Mouse (Mus musculus) neural tube, embryonic 15.5 days (tissue): Measurements from ENCODE around the gene Srgn. TPM values are rescaled to one million over a fixed set of nuclear protein-coding genes. Genes with fewer than 3 reads are reported as not detected.

Experiments used
- ATAC-seq: fragments of 200-750 bp; cut with Nextera tagmentation; 2 replicates; pipeline ENCODE4 v1.8.0; 2017; ENCODE audit warnings: mild to moderate bottlenecking, moderate TSS enrichment, moderate library complexity; ENCODE audit not compliant: low FRiP score
- H3K27ac ChIP-seq: fragments of 300-500 bp; sonication (generic); replicated peaks from 2 replicates; pipeline ENCODE4 v1.5.1; 2015; ENCODE audit warnings: mild to moderate bottlenecking, inconsistent platforms
- H3K27me3 ChIP-seq: fragments of 300-500 bp; sonication (generic); replicated peaks from 2 replicates; pipeline ENCODE4 v1.6.1; 2015; ENCODE audit warnings: inconsistent platforms
- H3K36me3 ChIP-seq: fragments of 300-500 bp; sonication (generic); 2 replicates; pipeline ENCODE4 v1.6.1; 2015; ENCODE audit warnings: inconsistent platforms
- H3K4me1 ChIP-seq: fragments of 300-500 bp; sonication (generic); 2 replicates; pipeline ENCODE4 v1.6.1; 2015; ENCODE audit warnings: inconsistent platforms
- H3K4me2 ChIP-seq: fragments of 300-500 bp; sonication (generic); 2 replicates; pipeline ENCODE4 v1.6.1; 2015; ENCODE audit warnings: inconsistent platforms, mild to moderate bottlenecking, moderate library complexity
- H3K4me3 ChIP-seq: fragments of 300-500 bp; sonication (generic); replicated peaks from 2 replicates; pipeline ENCODE4 v1.5.1; 2015; ENCODE audit warnings: mild to moderate bottlenecking, inconsistent platforms
- H3K9ac ChIP-seq: fragments of 300-500 bp; sonication (generic); replicated peaks from 2 replicates; pipeline ENCODE4 v1.6.1; 2015; ENCODE audit warnings: mild to moderate bottlenecking, inconsistent platforms
- H3K9me3 ChIP-seq: fragments of 300-500 bp; sonication (generic); replicated peaks from 2 replicates; pipeline ENCODE4 v1.6.1; 2016; ENCODE audit warnings: inconsistent platforms
- WGBS: fragments of 180-500 bp; shearing (Covaris S2); methylation state at CpG from one replicate; pipeline ENCODE4 v1.1.7; 2015; ENCODE audit warnings: mixed read lengths; 5-methylcytosine and 5-hydroxymethylcytosine counted together
- polyA plus RNA-seq: library from polyadenylated mRNA; unstranded; fragments of >200 nt; fragmentation: Nextera tagmentation; extraction: Ambion mirVana; gene quantifications from 2 replicates; pipeline ENCODE4 v1.2.1, GENCODE M21; 2015

Gene Srgn
- polyA plus RNA-seq, 1 experiment from 2014 or later, result 10.1 TPM

DNA sequence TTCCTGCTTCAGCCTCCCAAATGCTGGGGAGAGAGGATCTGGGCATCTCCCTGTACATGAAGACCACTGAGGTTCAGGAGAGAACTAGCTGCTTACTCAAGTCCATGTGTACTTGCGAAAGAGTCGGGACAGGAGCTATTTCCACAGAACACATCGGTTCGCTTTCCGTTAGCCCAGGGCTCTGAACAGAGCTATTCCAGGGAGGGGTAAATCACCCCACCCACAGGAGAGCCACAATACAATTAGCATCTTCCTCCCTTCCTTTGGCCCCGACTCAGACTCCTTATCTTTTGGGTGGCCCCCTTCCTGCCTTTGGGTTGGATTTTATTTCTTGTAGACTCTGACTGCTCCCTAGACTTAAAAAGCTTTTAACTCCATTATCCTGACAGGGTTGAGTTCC lies 9.7 kb downstream of the Srgn start:
- H3K27me3 ChIP-seq, result no peaks in the 10 kb centered on the region
- H3K4me2 ChIP-seq, result no peak overlapping the region
- H3K9me3 ChIP-seq, result no peaks in the 10 kb centered on the region
- H3K27ac ChIP-seq, result no peak overlapping the region
- WGBS, result 94% methylated on average over 6 of the region's 6 CpGs
- H3K9ac ChIP-seq, result no peak overlapping the region
- H3K4me1 ChIP-seq, result no peaks in the 10 kb centered on the region
- ATAC-seq, result no peak
- no peaks in the 10 kb centered on the region for H3K36me3 ChIP-seq
- no peak overlapping the region for H3K4me3 ChIP-seq

GRCm38 (mm10) chr10:62512855-62513254 lies 14.4 kb downstream of the Srgn start:
- H3K4me2 ChIP-seq, result no peak overlapping the region
- peaks cover 5% of the 10 kb centered on the region; the same call in 1 of the 2 replicates for H3K4me1 ChIP-seq
- WGBS, result 93% methylated on average over 4 of the region's 4 CpGs
- no peak for ATAC-seq
- no peak overlapping the region for H3K4me3 ChIP-seq
- H3K9ac ChIP-seq, result no peak overlapping the region
- no peaks in the 10 kb centered on the region for H3K36me3 ChIP-seq
- H3K27me3 ChIP-seq, result peaks cover 9% of the 10 kb centered on the region; the same call in 1 of the 2 replicates
- H3K9me3 ChIP-seq, result no peaks in the 10 kb centered on the region
- H3K27ac ChIP-seq, result no peak overlapping the region

DNA sequence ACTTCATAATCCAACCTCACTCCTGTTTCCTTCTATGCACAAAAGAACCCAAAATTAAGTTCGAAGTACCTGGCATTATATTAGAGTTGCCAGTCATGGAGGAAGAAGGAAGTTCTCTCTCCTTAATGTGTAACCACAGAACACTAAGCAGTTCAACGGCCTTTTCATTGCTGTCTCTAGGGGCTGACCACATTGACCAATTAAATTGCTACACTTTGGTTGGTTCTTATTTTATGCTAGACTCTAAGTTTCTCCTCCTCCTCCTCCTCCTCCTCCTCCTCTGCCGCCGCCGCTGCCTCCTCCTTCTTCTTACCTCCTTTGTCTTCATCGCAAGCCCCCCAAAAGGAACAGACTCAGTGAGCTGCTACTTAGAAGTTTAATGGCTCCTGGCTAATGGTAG lies 15.7 kb downstream of the Srgn start:
- H3K36me3 ChIP-seq, result no peaks in the 10 kb centered on the region

DNA sequence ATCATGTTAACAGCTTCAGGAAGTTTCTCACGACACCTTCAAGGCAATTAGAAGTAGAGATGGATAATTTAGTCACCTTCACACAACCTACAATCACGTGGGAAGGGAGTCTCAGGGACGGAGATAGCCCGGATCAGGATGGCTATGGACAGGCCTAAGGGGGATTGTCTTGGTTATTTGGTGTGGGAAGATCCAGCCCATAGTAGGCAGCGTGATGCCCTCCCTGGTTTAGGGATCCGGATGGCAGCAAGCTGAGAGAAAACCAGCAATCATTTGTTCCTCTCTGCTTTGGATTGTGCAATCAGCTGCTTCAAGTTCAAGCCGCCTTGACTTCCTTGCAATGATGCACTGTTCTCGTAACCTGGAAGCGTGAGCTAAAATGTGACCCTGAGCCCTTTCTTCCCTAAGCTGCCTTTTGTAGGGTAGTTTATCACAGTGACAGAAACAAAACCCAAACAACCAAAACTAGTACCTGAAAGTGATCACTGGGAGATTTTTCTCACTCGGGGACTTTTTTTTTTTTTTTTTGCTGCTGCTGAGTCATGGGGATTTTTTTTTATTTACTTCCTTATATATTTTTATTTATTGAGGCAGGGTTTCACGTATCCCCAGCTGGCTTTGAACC lies 18.1 kb downstream of the Srgn start:
- H3K4me3 ChIP-seq, result no peak overlapping the region
- H3K4me2 ChIP-seq, result no peak overlapping the region
- no peak overlapping the region for H3K27ac ChIP-seq
- no peak overlapping the region for H3K9ac ChIP-seq
- H3K4me1 ChIP-seq, result peaks cover 5% of the 10 kb centered on the region; the same call in 1 of the 2 replicates
- H3K9me3 ChIP-seq, result no peaks in the 10 kb centered on the region
- WGBS, result 70% methylated on average over 11 of the region's 11 CpGs
- H3K36me3 ChIP-seq, result no peaks in the 10 kb centered on the region
- ATAC-seq, result no peak
- H3K27me3 ChIP-seq, result peaks cover 15% of the 10 kb centered on the region

More for the DNA sequence above, 15.7 kb downstream of the Srgn start:
- Histone ChIP-seq H3K9ac (no peak overlapping the region), H3K4me1 (peaks cover 5% of the 10 kb centered on the region; the same call in 1 of the 2 replicates), H3K4me3 (no peak overlapping the region), H3K9me3 (no peaks in the 10 kb centered on the region), H3K27ac (no peak overlapping the region), H3K4me2 (no peak overlapping the region), H3K27me3 (peaks cover 12% of the 10 kb centered on the region)
- ATAC-seq, result no peak
- WGBS, result 61% methylated on average over 6 of the region's 6 CpGs

GRCm38 (mm10) chr10:62508459-62508858 lies 18.8 kb downstream of the Srgn start:
- no peak for ATAC-seq
- no peak overlapping the region for H3K9ac ChIP-seq

DNA sequence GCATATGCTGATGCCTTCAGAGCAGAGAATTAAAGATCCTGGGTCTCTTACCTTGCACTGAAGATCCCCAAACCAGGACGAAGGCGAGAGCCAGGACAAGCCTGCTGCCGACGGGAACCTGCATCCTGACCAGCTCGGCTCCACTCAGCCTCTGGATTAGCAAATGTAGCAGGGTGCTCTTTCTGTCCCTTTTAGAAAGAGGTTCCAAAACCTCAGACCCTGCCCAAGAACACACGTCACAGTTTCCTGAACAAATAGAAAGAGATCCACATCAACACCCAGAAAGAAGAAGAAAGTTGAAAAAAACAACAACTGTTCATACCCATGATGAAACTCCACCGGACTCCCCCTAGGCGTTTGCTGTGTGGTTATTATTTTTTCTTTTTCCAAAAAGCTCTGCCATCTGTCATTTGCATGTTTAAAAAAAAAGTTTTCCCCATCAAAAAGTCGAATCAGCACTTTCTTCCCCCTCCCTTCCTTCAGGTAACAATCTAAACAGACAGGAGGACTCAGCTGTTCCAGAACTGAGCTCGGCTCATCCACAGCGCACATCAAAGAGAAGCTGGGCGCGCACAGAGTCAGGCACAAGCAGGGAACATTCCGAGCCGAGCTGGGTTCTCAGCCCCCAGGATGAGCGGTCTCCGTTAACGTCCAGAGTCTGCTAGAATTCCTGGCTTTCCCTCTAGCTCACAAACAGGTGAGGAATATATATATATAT lies 19.5 kb downstream of the Srgn start:
- H3K4me1 ChIP-seq, result peaks cover 5% of the 10 kb centered on the region; the same call in 1 of the 2 replicates
- no peaks in the 10 kb centered on the region for H3K9me3 ChIP-seq
- no peak overlapping the region for H3K9ac ChIP-seq
- H3K36me3 ChIP-seq, result no peaks in the 10 kb centered on the region
- peak overlapping the region; percentile 28 for H3K4me3 ChIP-seq
- H3K27me3 ChIP-seq, result peaks cover 15% of the 10 kb centered on the region
- H3K27ac ChIP-seq, result no peak overlapping the region
- peak overlapping the region; percentile 57 for H3K4me2 ChIP-seq
- ATAC-seq, result no peak
- WGBS, result 19% methylated on average over 18 of the region's 18 CpGs

More at GRCm38 (mm10) chr10:62508459-62508858, 18.8 kb downstream of the Srgn start:
- H3K9me3 ChIP-seq, result no peaks in the 10 kb centered on the region
- peaks cover 15% of the 10 kb centered on the region for H3K27me3 ChIP-seq
- no peak overlapping the region for H3K27ac ChIP-seq
- WGBS, result 10% methylated on average over 11 of the region's 11 CpGs
- H3K4me3 ChIP-seq, result peak overlapping the region; percentile 28
- peak overlapping the region; percentile 57 for H3K4me2 ChIP-seq
- no peaks in the 10 kb centered on the region for H3K36me3 ChIP-seq
- peaks cover 5% of the 10 kb centered on the region; the same call in 1 of the 2 replicates for H3K4me1 ChIP-seq

- Histone ChIP-seq H3K4me3 (no peak overlapping the region), H3K4me1 (peaks cover 5% of the 10 kb centered on the region; the same call in 1 of the 2 replicates), H3K4me2 (no peak overlapping the region), H3K9me3 (no peaks in the 10 kb centered on the region), H3K27ac (no peak overlapping the region), H3K36me3 (no peaks in the 10 kb centered on the region), H3K27me3 (peaks cover 15% of the 10 kb centered on the region), H3K9ac (no peak overlapping the region)
- 91% methylated on average over 4 of the region's 4 CpGs for WGBS
- no peak for ATAC-seq
Observed at GRCm38 (mm10) chr10:62507071-62507470, 20.2 kb downstream of the Srgn start.

- Histone ChIP-seq H3K4me3 (no peak overlapping the region), H3K4me1 (peaks cover 5% of the 10 kb centered on the region; the same call in 1 of the 2 replicates), H3K36me3 (no peaks in the 10 kb centered on the region), H3K9ac (no peak overlapping the region), H3K4me2 (no peak overlapping the region), H3K9me3 (no peaks in the 10 kb centered on the region), H3K27ac (no peak overlapping the region), H3K27me3 (peaks cover 15% of the 10 kb centered on the region)
- no peak for ATAC-seq
- 86% methylated on average over 17 of the region's 17 CpGs for WGBS
Observed at GRCm38 (mm10) chr10:62506019-62506556, 21.2 kb downstream of the Srgn start.

DNA sequence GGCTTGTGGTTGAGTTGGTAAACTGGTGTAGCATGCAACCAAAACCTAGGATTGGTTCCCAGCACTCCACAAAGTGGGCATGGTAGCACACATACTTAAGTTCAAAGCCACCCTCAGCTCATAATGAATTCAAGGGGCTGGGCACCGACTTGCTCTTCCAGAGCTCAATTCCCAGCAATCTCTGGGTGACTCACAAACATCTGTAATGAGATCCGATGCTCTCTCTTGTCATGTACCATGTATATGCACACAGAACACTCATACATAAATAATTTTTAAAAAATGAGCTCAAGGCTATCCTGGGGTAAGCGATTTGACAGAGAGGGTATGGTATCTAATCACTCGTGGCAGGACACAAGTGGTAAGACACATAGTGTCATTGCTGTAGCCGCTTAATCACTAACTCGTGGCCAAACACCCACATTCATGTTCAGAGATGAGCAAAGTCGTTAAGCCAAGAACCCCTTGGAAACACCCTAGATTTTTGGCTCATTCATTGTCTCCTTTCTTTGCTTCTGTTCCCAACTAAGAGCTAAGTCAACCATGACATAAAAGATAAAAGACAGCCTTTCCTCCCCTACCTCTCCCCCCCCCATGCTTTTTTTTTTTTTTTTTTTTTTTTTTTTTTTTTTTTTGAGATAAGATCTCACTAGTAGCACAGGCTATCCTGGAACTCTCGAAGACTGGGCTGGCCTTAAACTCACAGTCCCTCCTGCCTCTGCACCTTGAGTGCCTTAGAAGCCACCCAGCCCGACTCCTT lies 21.8 kb downstream of the Srgn start:
- no peak overlapping the region for H3K4me2 ChIP-seq
- no peak overlapping the region for H3K9ac ChIP-seq
- 85% methylated on average over 9 of the region's 9 CpGs for WGBS
- H3K9me3 ChIP-seq, result no peaks in the 10 kb centered on the region
- no peaks in the 10 kb centered on the region for H3K36me3 ChIP-seq
- no peak overlapping the region for H3K27ac ChIP-seq
- H3K4me1 ChIP-seq, result peaks cover 5% of the 10 kb centered on the region; the same call in 1 of the 2 replicates
- ATAC-seq, result no peak
- no peak overlapping the region for H3K4me3 ChIP-seq
- peaks cover 15% of the 10 kb centered on the region for H3K27me3 ChIP-seq

DNA sequence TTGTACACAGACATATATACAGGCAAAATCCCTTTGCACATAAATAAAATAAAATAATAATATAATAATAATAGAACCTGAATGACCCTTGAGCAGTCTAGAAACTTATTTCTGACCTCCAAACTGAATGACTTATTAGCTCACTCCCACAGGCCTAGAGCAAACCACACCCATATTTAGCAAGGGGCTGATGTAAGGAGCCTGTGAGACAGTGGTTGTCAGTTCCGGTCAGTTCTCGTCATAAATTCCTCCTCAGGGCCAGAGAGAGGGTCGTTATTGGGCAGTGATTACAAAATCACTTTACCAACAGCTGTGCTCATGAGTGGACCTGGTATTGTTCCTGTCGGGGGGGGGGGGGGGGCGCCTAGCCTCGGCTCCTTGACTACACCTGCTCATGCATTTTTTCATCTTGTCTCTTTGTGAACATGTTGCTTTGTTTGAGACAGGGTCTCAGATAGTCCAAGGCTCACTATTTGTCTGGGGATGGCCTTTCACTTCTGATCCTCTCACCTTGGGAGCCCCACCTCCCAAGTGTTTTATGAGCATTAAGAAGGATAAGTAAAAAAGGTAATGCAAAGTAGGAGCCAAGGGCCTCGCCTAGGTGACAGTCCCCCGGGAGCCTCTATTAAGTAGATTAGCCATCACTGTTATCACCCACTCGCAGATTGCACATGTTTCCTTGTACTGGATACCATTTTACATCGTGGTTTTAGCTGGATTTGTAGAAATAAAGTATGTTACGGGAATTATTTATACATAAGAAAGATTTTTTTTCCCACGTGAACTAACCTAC lies 23.2 kb downstream of the Srgn start:
- WGBS, result 64% methylated on average over 12 of the region's 12 CpGs
- H3K4me2 ChIP-seq, result no peak overlapping the region
- no peak for ATAC-seq
- H3K27me3 ChIP-seq, result peaks cover 12% of the 10 kb centered on the region
- H3K36me3 ChIP-seq, result no peaks in the 10 kb centered on the region
- H3K9ac ChIP-seq, result no peak overlapping the region
- H3K27ac ChIP-seq, result no peak overlapping the region
- peaks cover 5% of the 10 kb centered on the region; the same call in 1 of the 2 replicates for H3K4me1 ChIP-seq
- H3K4me3 ChIP-seq, result no peak overlapping the region
- no peaks in the 10 kb centered on the region for H3K9me3 ChIP-seq

DNA sequence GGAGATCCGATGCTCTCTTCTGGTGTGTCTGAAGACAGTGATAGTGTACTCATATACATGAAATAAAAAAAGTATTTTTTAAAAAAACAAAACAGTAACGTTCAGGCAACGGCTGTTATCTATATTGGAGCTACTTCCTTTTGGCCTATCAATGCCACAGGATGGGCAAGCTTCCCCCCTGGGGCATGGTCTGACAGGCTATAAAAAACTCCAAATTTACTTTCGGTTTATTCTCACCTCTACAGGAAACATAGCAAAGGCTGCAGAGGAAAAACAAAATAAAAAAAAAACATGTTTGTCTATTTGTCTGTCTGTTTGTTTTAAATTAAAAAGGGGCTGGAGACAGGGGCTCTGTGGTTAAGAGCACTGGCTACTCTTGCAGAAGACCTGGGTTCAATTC lies 23.9 kb downstream of the Srgn start:
- Histone ChIP-seq H3K9me3 (no peaks in the 10 kb centered on the region), H3K4me2 (no peak overlapping the region), H3K36me3 (no peaks in the 10 kb centered on the region), H3K9ac (no peak overlapping the region), H3K27ac (no peak overlapping the region), H3K4me1 (peaks cover 2% of the 10 kb centered on the region; the same call in 1 of the 2 replicates), H3K27me3 (peaks cover 6% of the 10 kb centered on the region; the same call in 1 of the 2 replicates), H3K4me3 (no peak overlapping the region)
- no peak for ATAC-seq
- WGBS, result 78% methylated on average over 4 of the region's 4 CpGs
